Mouse (Mus musculus) cerebellum, postnatal 36 days (tissue): ENCODE results near the gene Kcnk1.
A peak's percentile ranks its signal among the peaks of the same experiment; 100 is the strongest.

Experiments used
- DNase-seq, 2 experiments: peaks; one replicate each; pipeline ENCODE4 v3.0.0; 2021 to 2022; ENCODE audit warnings: mixed read lengths in 2 of 2

The Kcnk1 gene

GRCm38 (mm10) chr8:126062844-126063243, 67.9 kb downstream of the Kcnk1 start:
- peak in 1 of 2 experiments; percentile 37 for DNase-seq

GRCm38 (mm10) chr8:126063832-126064409, 69.0 kb downstream of the Kcnk1 start:
- DNase-seq = no peak

DNA sequence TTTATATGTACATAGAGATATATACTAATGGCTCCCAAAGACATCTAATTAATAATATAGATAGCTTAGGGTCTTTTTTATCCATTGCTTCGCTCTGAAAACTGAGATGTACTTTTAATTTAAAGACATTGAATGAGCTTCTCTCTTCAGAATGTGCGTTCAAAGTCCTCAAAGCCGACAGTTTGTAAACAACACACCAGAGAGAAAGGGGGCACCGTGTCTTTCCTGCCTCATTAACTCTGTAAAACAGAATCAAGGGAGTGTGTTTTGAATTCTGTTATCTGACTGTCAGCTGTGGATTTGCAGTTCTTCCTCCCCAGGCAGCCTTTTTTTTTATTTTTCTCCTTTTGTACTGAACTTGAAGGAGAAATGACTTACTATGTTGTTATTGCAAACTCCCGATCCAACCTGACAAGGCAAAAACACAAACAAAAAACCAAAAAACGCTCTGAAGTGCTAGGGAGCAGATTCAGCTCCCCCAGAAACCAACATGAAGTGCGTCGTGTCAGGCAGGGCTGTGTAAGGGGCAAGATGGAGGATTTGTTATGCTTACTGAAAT, 69.7 kb downstream of the Kcnk1 start:
- DNase-seq = no peak

DNA sequence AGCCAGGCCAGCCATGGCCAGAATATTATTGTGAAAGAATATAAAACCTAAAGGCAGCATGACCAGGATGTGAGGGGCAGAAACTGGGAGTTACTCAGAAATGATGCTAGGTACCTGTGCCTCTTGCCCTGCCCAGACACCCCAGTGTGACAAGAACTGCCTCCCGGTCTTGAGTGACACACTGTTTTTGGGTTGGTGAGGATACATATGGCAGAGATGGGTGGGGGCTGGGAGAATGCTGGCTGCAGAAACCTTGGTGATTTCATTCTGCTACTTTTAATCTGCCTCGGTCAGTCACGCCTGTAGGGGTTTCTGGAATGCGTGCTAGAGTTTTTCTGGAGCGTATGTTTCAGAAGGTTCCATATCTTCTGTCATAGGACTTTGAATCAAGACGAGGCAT, 72.3 kb downstream of the Kcnk1 start:
- peak; percentile 33 to 38 for DNase-seq

DNA sequence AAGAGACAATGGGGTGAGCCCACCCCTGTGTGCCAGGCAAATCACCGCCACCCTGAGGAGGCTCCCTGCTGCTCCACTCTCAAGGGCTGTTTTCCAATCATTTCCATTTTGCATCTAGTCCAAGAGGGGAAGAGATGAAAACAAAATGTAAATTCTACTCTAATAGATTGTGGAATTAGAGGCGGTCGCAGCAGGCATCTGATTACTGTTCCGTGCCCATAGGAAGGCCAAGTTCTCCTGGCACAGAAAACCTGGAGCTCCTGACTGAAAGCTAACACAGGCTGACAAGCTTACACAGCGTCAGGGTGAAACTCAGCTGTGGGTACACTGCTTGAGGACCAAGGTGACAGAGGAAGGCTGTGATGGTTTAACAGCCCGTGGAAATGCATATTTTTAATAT, 73.2 kb downstream of the Kcnk1 start:
- DNase-seq = peak; percentile 45 to 62

DNA sequence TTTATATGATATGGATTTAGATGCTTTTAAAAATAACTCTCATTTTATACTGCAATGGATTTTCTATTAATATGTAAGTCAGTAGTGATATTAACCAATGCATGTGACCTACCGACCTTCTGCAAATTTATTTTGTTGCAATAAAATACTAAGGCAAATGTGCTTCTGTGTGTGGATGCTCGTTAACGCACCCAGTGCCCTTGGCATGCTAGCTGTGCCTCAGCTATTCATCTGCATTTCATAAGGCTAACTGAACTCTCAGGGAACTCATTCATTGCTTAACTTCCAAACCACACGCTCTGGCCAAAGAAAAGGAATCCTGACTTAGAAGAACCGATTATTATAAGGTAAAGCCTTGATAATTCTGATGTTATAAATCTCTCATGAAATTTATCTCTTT, 77.7 kb downstream of the Kcnk1 start:
- DNase-seq = no peak

GRCm38 (mm10) chr8:126073141-126073740, 78.3 kb downstream of the Kcnk1 start:
- no peak for DNase-seq

- DNase-seq = no peak
Observed at GRCm38 (mm10) chr8:126074111-126074510, 79.1 kb downstream of the Kcnk1 start.

DNA sequence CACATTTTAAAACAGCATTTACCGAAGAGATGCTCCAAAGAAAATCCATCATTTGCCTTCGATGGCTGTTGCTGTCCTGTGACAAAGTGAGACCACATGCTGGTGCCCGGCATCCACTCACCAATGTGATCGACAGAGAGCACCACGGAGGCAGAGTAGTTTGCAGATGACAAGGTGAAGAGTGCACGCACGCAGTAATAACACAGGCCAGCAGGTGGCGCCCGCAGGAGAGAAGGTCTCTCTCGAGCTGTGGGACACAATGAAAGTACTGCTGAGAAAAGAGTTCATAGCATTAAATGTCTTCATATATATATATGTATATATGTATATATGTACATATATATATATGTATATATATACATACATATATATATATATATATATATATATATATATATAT, 80.4 kb downstream of the Kcnk1 start:
- peak; percentile 90 for DNase-seq
